Mouse (Mus musculus) ES-E14 (cell line): Measurements from ENCODE around the gene Tmem106c. TPM values are rescaled to one million over a fixed set of nuclear protein-coding genes. Genes with fewer than 3 reads are reported as not detected.

Source experiments
- DNase-seq: peaks from one replicate; pipeline ENCODE4 v3.0.0-alpha.2; 2013; ENCODE audit warnings: low read depth, low spot score
- H3K27ac ChIP-seq: 2 replicates; pipeline ENCODE4 v1.5.1; 2012; ENCODE audit warnings: low read depth, mild to moderate bottlenecking, low read length, moderate library complexity, mixed read lengths; ENCODE audit not compliant: poor library complexity, insufficient read depth, severe bottlenecking
- H3K36me3 ChIP-seq: 2 replicates; pipeline ENCODE4 v1.6.1; 2012; ENCODE audit warnings: mild to moderate bottlenecking, low read length, moderate library complexity, mixed read lengths; ENCODE audit not compliant: control insufficient read depth, poor library complexity, insufficient read depth, severe bottlenecking
- H3K4me1 ChIP-seq, 2 experiments: fragments of 150-350 bp in 1 of 2; sonication (generic) in 1 of 2; 2 replicates each; pipeline ENCODE4 v1.6.1; 2012; ENCODE audit warnings: low read length in 2 of 2, mild to moderate bottlenecking in 1 of 2, mixed read lengths in 1 of 2; ENCODE audit not compliant: control insufficient read depth in 2 of 2, insufficient read depth in 2 of 2, poor library complexity in 1 of 2
- H3K4me3 ChIP-seq, 2 experiments: fragments of 150-350 bp in 1 of 2; sonication (generic) in 1 of 2; 2 replicates each; pipeline ENCODE4 v1.5.1; 2012; ENCODE audit warnings: low read length in 2 of 2, low read depth in 1 of 2, mild to moderate bottlenecking in 1 of 2, mixed read lengths in 1 of 2; ENCODE audit not compliant: insufficient read depth in 1 of 2, poor library complexity in 1 of 2, severe bottlenecking in 1 of 2
- H3K9ac ChIP-seq: 2 replicates; pipeline ENCODE4 v1.6.1; 2012; ENCODE audit warnings: low read depth, mild to moderate bottlenecking, low read length, mixed read lengths; ENCODE audit not compliant: poor library complexity, insufficient read depth, severe bottlenecking
- H3K9me3 ChIP-seq: fragments of 150-350 bp; sonication (generic); 2 replicates; pipeline ENCODE4 v1.6.1; 2012; ENCODE audit warnings: low read depth, mild to moderate bottlenecking, low read length; ENCODE audit not compliant: control insufficient read depth, insufficient read depth
- CHD2 ChIP-seq: IDR thresholded peaks from 2 replicates; pipeline ENCODE4 v1.6.1; 2014; ENCODE audit warnings: mild to moderate bottlenecking, low read depth, low read length, inconsistent platforms
- HCFC1 ChIP-seq: IDR thresholded peaks from 2 replicates; pipeline ENCODE4 v1.6.1; 2012; ENCODE audit warnings: low read length, inconsistent platforms, borderline replicate concordance; ENCODE audit not compliant: insufficient read depth
- MAFK ChIP-seq: IDR thresholded peaks from 2 replicates; pipeline ENCODE4 v1.6.1; 2014; ENCODE audit warnings: mild to moderate bottlenecking, low read depth, low read length, inconsistent platforms; ENCODE audit not compliant: insufficient read depth
- ZC3H11A ChIP-seq: IDR thresholded peaks from 2 replicates; pipeline ENCODE4 v1.6.1; 2012; ENCODE audit warnings: low read depth, mild to moderate bottlenecking, inconsistent platforms, low read length, borderline replicate concordance
- ZNF384 ChIP-seq: IDR thresholded peaks from 2 replicates; pipeline ENCODE4 v1.6.1; 2012; ENCODE audit warnings: low read depth, low read length, inconsistent platforms
- in situ Hi-C, 2 experiments: fragments of 600-800 bp; cut with MboI; formaldehyde crosslinking; loops; one replicate each; pipeline ENCODE4 v1.15.1; 2025; ENCODE audit warnings: low sequenced_read_pairs in 2 of 2, inconsistent platforms in 1 of 2; ENCODE audit not compliant: unreplicated experiment in 2 of 2
- total RNA-seq: library from RNA; depleted of rRNA; stranded (reverse); fragments of 300-350 nt; gene quantifications from 2 replicates; pipeline ENCODE4 v1.2.3, GENCODE M21; 2012; rRNA removed

The Tmem106c gene
- total RNA-seq, 1 experiment, result 20.2 TPM

DNA sequence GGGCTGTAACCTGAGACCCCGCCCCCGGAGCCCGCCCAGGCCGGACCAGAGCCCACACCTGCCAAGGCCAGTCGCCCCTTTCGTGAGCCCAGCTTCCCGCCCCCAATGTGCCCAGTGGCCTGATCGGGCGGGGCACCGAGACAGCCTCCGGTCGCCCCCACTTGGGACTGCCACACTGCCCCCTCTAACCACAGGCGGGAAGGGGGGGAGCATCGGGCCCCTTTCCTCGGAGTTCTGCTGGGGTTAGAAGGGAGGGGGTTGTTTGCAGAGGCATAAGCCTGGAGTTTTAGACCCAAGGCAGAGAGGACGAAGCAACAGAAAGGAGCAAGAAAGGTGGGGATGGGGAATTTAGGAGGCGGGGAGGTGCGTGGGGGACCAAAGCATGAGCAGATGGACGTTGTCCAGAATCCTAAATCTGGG lies 40.8 kb downstream of the Tmem106c start:
- Histone ChIP-seq H3K27ac (no peak overlapping the region), H3K36me3 (no peaks in the 10 kb centered on the region), H3K4me1 (peaks cover 0 to 7% of the 10 kb centered on the region in 2 experiments; a peak in 2 of 4 replicates), H3K9me3 (no peaks in the 10 kb centered on the region), H3K9ac (no peak overlapping the region), H3K4me3 (peak overlapping the region; percentile 55)
- TF ChIP-seq CHD2, result no peak
- TF ChIP-seq ZNF384, result no peak
- no peak for TF ChIP-seq ZC3H11A
- no peak for TF ChIP-seq MAFK
- no peak for TF ChIP-seq HCFC1
- in situ Hi-C loops, result no loop called here
- no peak for DNase-seq

DNA sequence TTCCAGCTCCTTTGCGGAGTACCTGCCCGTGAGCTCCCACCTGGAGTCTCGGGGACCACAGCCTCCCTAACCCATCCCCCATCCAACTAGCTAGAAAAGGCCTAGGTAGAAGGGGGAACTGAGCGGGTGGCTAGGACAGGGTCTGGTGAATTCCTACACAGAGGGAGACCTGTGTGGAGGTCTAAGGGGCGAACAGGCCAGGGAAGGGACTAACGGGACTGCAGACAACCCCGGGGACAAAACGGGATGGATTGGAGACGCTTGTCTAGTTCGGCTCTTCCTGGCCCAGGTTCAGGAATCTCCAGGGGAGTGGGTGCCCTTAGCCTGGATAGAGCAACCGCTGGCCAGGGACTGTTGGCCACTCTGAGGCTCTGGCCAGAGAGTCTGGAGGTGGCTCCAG lies 41.2 kb downstream of the Tmem106c start:
- Histone ChIP-seq H3K27ac (no peak overlapping the region), H3K36me3 (no peaks in the 10 kb centered on the region), H3K9ac (no peak overlapping the region), H3K4me3 (peak overlapping the region; percentile 55; a peak in 3 of 4 replicates), H3K4me1 (peaks cover 0 to 7% of the 10 kb centered on the region in 2 experiments; a peak in 2 of 4 replicates), H3K9me3 (no peaks in the 10 kb centered on the region)
- no peak for TF ChIP-seq MAFK
- TF ChIP-seq ZNF384, result no peak
- no peak for TF ChIP-seq ZC3H11A
- no peak for TF ChIP-seq CHD2
- no peak for TF ChIP-seq HCFC1
- no peak for DNase-seq
- in situ Hi-C loops, result no loop called here

DNA sequence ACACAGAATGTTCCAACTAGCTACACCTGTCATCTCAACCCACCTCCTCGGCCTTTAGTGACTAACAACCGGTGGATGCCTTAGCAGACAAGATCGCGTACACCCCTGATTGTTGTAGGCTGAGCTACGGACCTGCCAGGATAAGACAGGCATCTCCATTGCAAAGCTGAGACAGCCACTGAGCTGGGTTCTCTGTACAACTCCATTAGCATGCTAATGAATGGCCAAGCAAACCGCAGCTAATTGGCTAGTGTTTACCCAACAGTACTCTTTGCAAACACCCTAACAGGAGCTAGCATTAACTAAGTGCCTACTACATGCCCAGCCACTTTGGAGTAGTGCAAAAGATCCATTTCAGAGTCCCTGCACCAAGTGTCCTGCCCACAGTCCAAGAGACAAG lies 48.8 kb downstream of the Tmem106c start:
- Histone ChIP-seq H3K4me3 (no peak overlapping the region), H3K4me1 (peaks cover 3 to 11% of the 10 kb centered on the region in 2 experiments; a peak in 3 of 4 replicates), H3K9ac (no peak overlapping the region; the same call in 1 of the 2 replicates), H3K27ac (no peak overlapping the region), H3K9me3 (no peaks in the 10 kb centered on the region), H3K36me3 (no peaks in the 10 kb centered on the region)
- DNase-seq, result no peak
- TF ChIP-seq CHD2 (no peak), MAFK (no peak), HCFC1 (no peak), ZNF384 (no peak), ZC3H11A (no peak)
- in situ Hi-C loops, result no loop called here

DNA sequence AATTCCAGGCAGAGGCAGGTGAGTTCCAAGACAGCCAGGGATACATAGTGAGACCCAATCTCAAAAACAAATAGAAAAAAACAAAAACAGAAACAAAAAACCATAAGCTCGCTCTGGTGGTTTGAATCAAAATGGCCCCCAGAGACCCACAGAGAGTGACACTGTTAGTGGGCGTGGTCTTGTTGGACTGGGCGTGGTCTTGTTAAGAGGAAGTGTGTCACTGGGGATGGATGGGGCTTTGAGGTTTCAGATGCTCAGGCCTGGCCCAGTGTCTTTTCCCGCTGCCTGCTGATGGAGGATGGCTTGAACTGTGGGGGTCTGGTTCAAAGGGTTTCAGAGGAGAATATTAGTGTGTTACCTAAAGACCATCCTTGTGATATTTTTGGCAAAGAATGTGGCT lies 53.9 kb downstream of the Tmem106c start:
- Histone ChIP-seq H3K9ac (no peak overlapping the region), H3K27ac (no peak overlapping the region), H3K36me3 (no peaks in the 10 kb centered on the region), H3K4me1 (peaks cover 3 to 8% of the 10 kb centered on the region in 2 experiments; a peak in 3 of 4 replicates), H3K9me3 (no peaks in the 10 kb centered on the region), H3K4me3 (no peak overlapping the region)
- in situ Hi-C loops, result no loop called here
- no peak for DNase-seq
- TF ChIP-seq ZNF384, result no peak
- no peak for TF ChIP-seq HCFC1
- TF ChIP-seq CHD2, result no peak
- TF ChIP-seq MAFK, result no peak
- no peak for TF ChIP-seq ZC3H11A

DNA sequence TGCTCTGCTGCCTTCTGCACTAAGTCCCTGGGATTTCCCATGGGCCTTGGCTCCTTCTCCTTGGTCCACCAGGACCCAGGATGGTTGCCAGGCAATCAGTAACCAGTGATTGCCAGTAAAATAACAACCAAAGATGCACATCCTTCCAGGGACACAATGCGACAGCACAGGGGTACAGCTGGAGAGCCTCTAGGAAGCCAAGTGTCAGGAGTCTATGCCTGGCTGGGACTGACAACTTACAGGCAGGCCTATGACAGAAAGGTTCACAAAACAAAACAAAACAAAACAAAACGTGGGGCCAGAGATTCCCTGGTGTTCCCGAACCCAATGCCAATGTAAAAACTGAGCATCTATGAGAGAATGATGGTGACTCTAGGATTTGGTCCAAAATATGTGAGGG lies 55.0 kb downstream of the Tmem106c start:
- no peaks in the 10 kb centered on the region for H3K36me3 ChIP-seq
- peaks cover 3 to 7% of the 10 kb centered on the region in 2 experiments; a peak in 3 of 4 replicates for H3K4me1 ChIP-seq
- TF ChIP-seq ZNF384 (no peak), MAFK (no peak), HCFC1 (no peak), CHD2 (no peak), ZC3H11A (no peak)
- H3K4me3 ChIP-seq, result no peak overlapping the region
- H3K9me3 ChIP-seq, result no peaks in the 10 kb centered on the region
- DNase-seq, result no peak
- no peak overlapping the region for H3K27ac ChIP-seq
- H3K9ac ChIP-seq, result no peak overlapping the region
- in situ Hi-C loops, result no loop called here

Other genes starting within 250 kb of the Tmem106c start
- gene Endou, start 232.9 kb upstream of the Tmem106c start, total RNA-seq, result 0.16 and 0.31 TPM in 2 replicates
- gene Rapgef3, start 196.2 kb upstream of the Tmem106c start, total RNA-seq, result 12.5 and 12.7 TPM in 2 replicates
- 15.8 and 18.6 TPM in 2 replicates for gene Slc48a1, start 185.7 kb upstream of the Tmem106c start, total RNA-seq
- gene Hdac7, start 119.7 kb upstream of the Tmem106c start, total RNA-seq, result 4.4 and 7.4 TPM in 2 replicates
- 0.11 and 0.22 TPM in 2 replicates for gene Vdr, start 53.6 kb upstream of the Tmem106c start, total RNA-seq
- 9.5 and 10.9 TPM in 2 replicates for gene Col2a1, start 40.5 kb downstream of the Tmem106c start, total RNA-seq
- gene Pfkm, start 128.4 kb downstream of the Tmem106c start, total RNA-seq, result 18.3 and 18.5 TPM in 2 replicates
- gene Senp1, start 129.5 kb downstream of the Tmem106c start, total RNA-seq, result 20.5 and 27.2 TPM in 2 replicates
- gene Asb8, start 201.4 kb downstream of the Tmem106c start, total RNA-seq, result 9.0 and 12.5 TPM in 2 replicates
- 0.32 and 0.80 TPM in 2 replicates for gene Ccdc184, start 203.0 kb downstream of the Tmem106c start, total RNA-seq
- gene Olfr288, start 231.3 kb downstream of the Tmem106c start, total RNA-seq, result not detected in 2 replicates